ENCODE assay signal across 1 mouse cellular context in the genomic region with DNA sequence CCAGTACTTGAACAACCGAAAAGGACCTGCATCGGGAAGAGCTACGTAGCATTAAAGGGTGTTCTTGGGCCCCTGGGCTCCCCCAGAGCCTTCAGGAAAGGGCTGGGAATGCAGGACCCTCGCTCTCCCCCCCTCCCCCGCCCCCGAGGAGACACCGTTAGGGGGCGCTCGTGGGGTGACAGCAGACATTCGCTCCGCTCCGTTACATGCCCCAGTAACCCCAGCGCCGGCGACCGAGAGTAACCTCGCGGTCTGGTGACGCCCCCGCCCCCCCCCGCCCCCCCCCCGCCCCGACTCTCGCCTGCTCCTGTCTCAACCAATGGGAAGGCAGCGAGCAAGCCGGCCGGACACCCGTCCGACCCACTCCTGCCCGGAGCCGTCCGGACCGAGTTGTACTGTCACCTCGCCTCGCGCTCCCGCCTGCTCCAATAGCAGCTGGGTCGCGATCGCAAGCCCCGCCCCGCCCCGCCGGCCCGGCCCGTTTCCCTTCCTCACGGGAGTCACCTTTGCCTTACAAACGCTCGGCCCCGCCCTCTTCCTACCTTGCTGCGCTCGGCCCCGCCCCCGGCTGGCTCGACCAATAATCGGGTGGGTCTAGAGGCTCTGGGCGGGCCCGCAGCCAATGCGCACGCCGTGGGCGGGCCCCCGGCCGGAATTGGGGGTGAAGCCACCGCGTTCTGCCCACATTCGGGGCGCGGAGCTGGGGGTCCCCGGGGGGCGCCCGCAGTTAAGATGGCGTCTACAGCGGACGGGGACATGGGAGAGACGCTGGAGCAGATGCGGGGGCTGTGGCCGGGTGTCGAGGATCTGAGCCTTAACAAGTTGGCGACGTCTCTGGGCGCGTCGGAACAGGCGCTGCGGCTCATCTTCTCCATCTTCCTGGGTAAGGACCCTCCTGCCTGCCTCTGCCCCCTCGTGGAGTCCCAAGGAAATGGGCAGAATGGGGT.
A peak's percentile ranks its signal among the peaks of the same experiment; 100 is the strongest.
TF ChIP-seq lines count a peak whose summit lies in the region.

A gene (plus strand): TSS at position 551 of the 947 bp plus-strand sequence.

TF ChIP-seq in CH12.LX, 34 proteins besides CTCF, POLR2A, EP300 and RAD21 (continued from another document):
- no peak for TF ChIP-seq RCOR1 (conservative IDR thresholded peaks at IDR 0.05; ENCODE audit: low read depth, low read length)
- peak; percentile 65 for TF ChIP-seq NELFE (IDR thresholded peaks at IDR 0.05; ENCODE audit: low read depth, low read length)
- TF ChIP-seq ELF1 (IDR thresholded peaks at IDR 0.05; ENCODE audit: low read depth, low read length): peak; percentile 78
- peak; percentile 72 for TF ChIP-seq MXI1 (IDR thresholded peaks at IDR 0.05; ENCODE audit: low read depth, low read length)
- TF ChIP-seq CHD2 (IDR thresholded peaks at IDR 0.05; ENCODE audit: low read length): no peak; the same call in 1 of the 2 replicates
- TF ChIP-seq BHLHE40 (IDR thresholded peaks at IDR 0.05; ENCODE audit: low read depth, low read length): peak; percentile 62
- TF ChIP-seq MAZ (IDR thresholded peaks at IDR 0.05; ENCODE audit: low read depth, low read length): 0 out of 2 replicates have a peak, but pooled peaks have one; percentile 53
